8 mouse cellular contexts compared by ENCODE assay signal in genomic region chr10:38966646-38967045, GRCm38 (mm10). TPM values are rescaled to one million over a fixed set of nuclear protein-coding genes. Genes with fewer than 3 reads are reported as not detected.
A peak's percentile ranks its signal among the peaks of the same experiment; 100 is the strongest.
DNase-seq lines count a peak whose midpoint lies in the region; ATAC-seq and TF ChIP-seq lines count a peak whose summit lies in the region.
"Had no signal": no experiment of that assay in that cellular context is flagged by ENCODE, and none has a peak within 500 bp of the region (broad histone marks: within the 10 kb centered on the region; RNA-seq: fewer than 3 reads in every experiment).

No protein-coding gene starts in this region.

- H3K4me2 ChIP-seq in embryonic facial prominence, embryonic 13.5 days: peak overlapping the region; percentile 68
- peak overlapping the region; percentile 72 for H3K4me2 ChIP-seq in hindbrain, embryonic 13.5 days
- peak overlapping the region; percentile 61 for H3K4me2 ChIP-seq in midbrain, postnatal 0 days (ENCODE audit: low read depth, low read length, poor library complexity, severe bottlenecking)

- H3K4me1 ChIP-seq in embryonic facial prominence, embryonic 13.5 days: peaks cover 42% of the 10 kb centered on the region
- H3K4me1 ChIP-seq in hindbrain, embryonic 13.5 days (replicated peaks): peaks cover 22% of the 10 kb centered on the region
- 0 out of 2 replicates have a peak, but pooled peaks cover 4% of the 10 kb centered on the region for H3K4me1 ChIP-seq in midbrain, postnatal 0 days (ENCODE audit: insufficient read depth, low read length)

- H3K9me3 ChIP-seq in embryonic facial prominence, embryonic 13.5 days: no peaks in the 10 kb centered on the region
- no peaks in the 10 kb centered on the region for H3K9me3 ChIP-seq in hindbrain, embryonic 13.5 days
- H3K9me3 ChIP-seq in midbrain, postnatal 0 days (ENCODE audit: low read length): no peaks in the 10 kb centered on the region

- H3K27ac ChIP-seq in embryonic facial prominence, embryonic 13.5 days: peak overlapping the region; percentile 92; the same call in 1 of the 2 replicates
- no peak overlapping the region for H3K27ac ChIP-seq in hindbrain, embryonic 13.5 days
- no peak overlapping the region for H3K27ac ChIP-seq in midbrain, postnatal 0 days (ENCODE audit: low read depth, low read length)

- H3K36me3 ChIP-seq in embryonic facial prominence, embryonic 13.5 days: no peaks in the 10 kb centered on the region
- H3K36me3 ChIP-seq in hindbrain, embryonic 13.5 days: no peaks in the 10 kb centered on the region
- H3K36me3 ChIP-seq in midbrain, postnatal 0 days (ENCODE audit: insufficient read depth, low read length): no peaks in the 10 kb centered on the region

- DNase-seq in kidney, postnatal 10 days: peak; percentile 16
- no peak for DNase-seq in kidney, postnatal 36 days
- no peak for DNase-seq in midbrain, postnatal 0 days (ENCODE audit: low spot score)
- no peak for DNase-seq in cerebellum, adult 11 months
- DNase-seq: layer of hippocampus, adult 9-11 months had no signal

- TF ChIP-seq CTCF in midbrain, postnatal 0 days (IDR thresholded peaks at IDR 0.05): no peak

- no peaks in the 10 kb centered on the region for H3K27me3 ChIP-seq in embryonic facial prominence, embryonic 13.5 days
- 0 out of 2 replicates have a peak, but pooled peaks cover 3% of the 10 kb centered on the region for H3K27me3 ChIP-seq in hindbrain, embryonic 13.5 days
- no peaks in the 10 kb centered on the region for H3K27me3 ChIP-seq in midbrain, postnatal 0 days (ENCODE audit: insufficient read depth, low read length)

- H3K9ac ChIP-seq in embryonic facial prominence, embryonic 13.5 days: peak overlapping the region; percentile 85
- H3K9ac ChIP-seq in hindbrain, embryonic 13.5 days: peak overlapping the region; percentile 72; the same call in 1 of the 2 replicates
- no peak overlapping the region for H3K9ac ChIP-seq in midbrain, postnatal 0 days (replicated peaks; ENCODE audit: low read length, poor library complexity, severe bottlenecking)

- peak overlapping the region; percentile 65 for H3K4me3 ChIP-seq in embryonic facial prominence, embryonic 13.5 days
- H3K4me3 ChIP-seq in hindbrain, embryonic 13.5 days: peak overlapping the region; percentile 45
- H3K4me3 ChIP-seq in midbrain, postnatal 0 days (ENCODE audit: low read depth, low read length): peak overlapping the region; percentile 33

- WGBS in embryonic facial prominence, embryonic 13.5 days: 65% methylated on average over 2 of the region's 2 CpGs
- WGBS in hindbrain, embryonic 13.5 days: 77% methylated on average over 2 of the region's 2 CpGs
- WGBS in midbrain, postnatal 0 days: 94% methylated on average over 2 of the region's 2 CpGs

- ATAC-seq in embryonic facial prominence, embryonic 13.5 days (ENCODE audit: insufficient number of reproducible peaks, insufficient read depth, low FRiP score, low TSS enrichment, low read depth): no peak
- no peak for ATAC-seq in hindbrain, embryonic 13.5 days (ENCODE audit: low FRiP score)
- no peak for ATAC-seq in midbrain, postnatal 0 days (ENCODE audit: low FRiP score)
- ATAC-seq in megakaryocyte, adult 5-6 weeks (ENCODE audit: poor library complexity, severe bottlenecking): no peak

RNA-seq across cellular contexts. Expression of gene Lama4, which starts 1.3 kb away (rescaled TPM):
- 72.6 and 87.7 TPM in 2 replicates for polyA plus RNA-seq in embryonic facial prominence, embryonic 13.5 days (2015; fragmentation: Nextera tagmentation; extraction: Ambion mirVana)
- 22.3 and 23.3 TPM in 2 replicates for polyA plus RNA-seq in hindbrain, embryonic 13.5 days (2015; fragmentation: Nextera tagmentation; extraction: Ambion mirVana)
- 20.2 and 27.8 TPM in 2 replicates for total RNA-seq in midbrain, postnatal 0 days (2014; rRNA removed)
- 9.8 and 12.6 TPM in 2 replicates for polyA plus RNA-seq in midbrain, postnatal 0 days (2015; fragmentation: Nextera tagmentation; extraction: Ambion mirVana)
- 0.09 TPM in 1 of 2 replicates, not detected in the other for total RNA-seq in megakaryocyte, adult 5-6 weeks (2015)
- total RNA-seq in megakaryocyte, adult 5-6 weeks (2017): 0.04 TPM in 2 replicates
